Mouse (Mus musculus) frontal cortex, adult 2 months (tissue): ENCODE measurements around the gene Zfp963. TPM values are rescaled to one million over a fixed set of nuclear protein-coding genes. Genes with fewer than 3 reads are reported as not detected.

Experiments
- DNase-seq, 2 experiments: peaks; one replicate each; pipeline ENCODE4 v3.0.0; 2022; ENCODE audit warnings: low spot score in 1 of 2; ENCODE audit errors: extremely low spot score in 1 of 2
- polyA plus RNA-seq: library from polyadenylated mRNA; depleted of rRNA; stranded (reverse); fragments of >200 nt; gene quantifications from 2 replicates; pipeline ENCODE4 v1.2.3, GENCODE M21; 2012; rRNA removed

Zfp963 gene
- 6.9 and 7.4 TPM in 2 replicates for polyA plus RNA-seq

- peak; percentile 90 to 95 for DNase-seq
Measured at GRCm38 (mm10) chr8:69749544-69750454, at the start of gene Zfp963. Gene Zfp963 (minus strand): TSS chr8:69749970.

GRCm38 (mm10) chr8:69799261-69799660, 49.5 kb upstream of the Zfp963 start:
- no peak for DNase-seq

- no peak for DNase-seq
Measured at GRCm38 (mm10) chr8:69797661-69798060, 47.9 kb upstream of the Zfp963 start.

GRCm38 (mm10) chr8:69796721-69797345, 47.1 kb upstream of the Zfp963 start:
- no peak for DNase-seq

- DNase-seq: no peak
Measured at GRCm38 (mm10) chr8:69794901-69795300, 45.1 kb upstream of the Zfp963 start.

GRCm38 (mm10) chr8:69794096-69794495, 44.3 kb upstream of the Zfp963 start:
- no peak for DNase-seq

- DNase-seq: no peak
Measured at GRCm38 (mm10) chr8:69793666-69794065, 43.9 kb upstream of the Zfp963 start.

GRCm38 (mm10) chr8:69791415-69792068, 41.8 kb upstream of the Zfp963 start:
- no peak for DNase-seq

GRCm38 (mm10) chr8:69790773-69791367, 41.1 kb upstream of the Zfp963 start, which contains the start of the genes Atp13a1 and Zfp866:
Gene Atp13a1 (plus strand): TSS chr8:69791163.
Gene Zfp866 (minus strand): TSS chr8:69791178.
- peak; percentile 81 to 92 for DNase-seq

- DNase-seq: no peak
Measured at GRCm38 (mm10) chr8:69790364-69790763, 40.6 kb upstream of the Zfp963 start.

- DNase-seq: no peak
Measured at GRCm38 (mm10) chr8:69789731-69790130, 40.0 kb upstream of the Zfp963 start.

GRCm38 (mm10) chr8:69789105-69789504, 39.3 kb upstream of the Zfp963 start:
- DNase-seq: no peak

GRCm38 (mm10) chr8:69777111-69777510, 27.3 kb upstream of the Zfp963 start:
- DNase-seq: no peak

GRCm38 (mm10) chr8:69775149-69775534, 25.4 kb upstream of the Zfp963 start:
- DNase-seq: no peak

- peak; percentile 90 for DNase-seq
Measured at GRCm38 (mm10) chr8:69774503-69775148, 24.9 kb upstream of the Zfp963 start, which contains the start of gene Gm20422. Gene Gm20422 (minus strand): TSS chr8:69774886.

GRCm38 (mm10) chr8:69772106-69772505, 22.3 kb upstream of the Zfp963 start:
- DNase-seq: no peak

GRCm38 (mm10) chr8:69771221-69771620, 21.5 kb upstream of the Zfp963 start:
- DNase-seq: no peak

GRCm38 (mm10) chr8:69761814-69762445, 12.2 kb upstream of the Zfp963 start:
- DNase-seq: no peak

- DNase-seq: no peak
Measured at GRCm38 (mm10) chr8:69758316-69758715, 8.5 kb upstream of the Zfp963 start.

GRCm38 (mm10) chr8:69752437-69752836, 2.7 kb upstream of the Zfp963 start:
- DNase-seq: no peak
